Mouse (Mus musculus): ENCODE measurements around the gene Atp1b1. TPM values are rescaled to one million over a fixed set of nuclear protein-coding genes. Genes with fewer than 3 reads are reported as not detected.

Gene Atp1b1
- total and polyA plus RNA-seq, 2 experiments from 2014 or later = 175 to 308 TPM

- Histone ChIP-seq H3K4me2 (ENCODE audit: low read depth, low read length) (no peak overlapping the region), H3K36me3 (replicated peaks; ENCODE audit: control insufficient read depth, insufficient read depth, low read length) (0 out of 2 replicates have a peak, but pooled peaks cover 2% of the 10 kb centered on the region), H3K4me1 (ENCODE audit: control insufficient read depth, insufficient read depth) (peaks cover 17% of the 10 kb centered on the region), H3K9me3 (replicated peaks; ENCODE audit: control insufficient read depth, low read length) (peaks cover 6% of the 10 kb centered on the region), H3K4me3 (ENCODE audit: low read depth, low read length) (no peak overlapping the region), H3K27ac (ENCODE audit: low read depth) (peak overlapping the region; percentile 93), H3K9ac (replicated peaks; ENCODE audit: low read depth, low read length) (no peak overlapping the region), H3K27me3 (ENCODE audit: control insufficient read depth, insufficient read depth, low read length) (no peaks in the 10 kb centered on the region)
- ATAC-seq (ENCODE audit: insufficient read depth, low read depth) = no peak
- no peak for DNase-seq (ENCODE audit: low spot score)
- TF ChIP-seq EP300 (IDR thresholded peaks at IDR 0.05; ENCODE audit: low read depth) (no peak), CTCF (IDR thresholded peaks at IDR 0.05; ENCODE audit: low read depth) (no peak)
- WGBS = 67% methylated on average over 5 of the region's 5 CpGs
These were observed 51.6 kb downstream of the Atp1b1 start for GRCm38 (mm10) chr1:164406506-164406905.

GRCm38 (mm10) chr1:164405385-164405802, 52.8 kb downstream of the Atp1b1 start:
- ATAC-seq (ENCODE audit: insufficient read depth, low read depth) = peak; percentile 90
- Histone ChIP-seq H3K4me3 (ENCODE audit: low read depth, low read length) (no peak overlapping the region), H3K9ac (replicated peaks; ENCODE audit: low read depth, low read length) (no peak overlapping the region), H3K27me3 (ENCODE audit: control insufficient read depth, insufficient read depth, low read length) (no peaks in the 10 kb centered on the region), H3K4me2 (ENCODE audit: low read depth, low read length) (no peak overlapping the region), H3K4me1 (ENCODE audit: control insufficient read depth, insufficient read depth) (peaks cover 17% of the 10 kb centered on the region), H3K9me3 (replicated peaks; ENCODE audit: control insufficient read depth, low read length) (peaks cover 6% of the 10 kb centered on the region), H3K27ac (ENCODE audit: low read depth) (peak overlapping the region; percentile 93), H3K36me3 (replicated peaks; ENCODE audit: control insufficient read depth, insufficient read depth, low read length) (0 out of 2 replicates have a peak, but pooled peaks cover 2% of the 10 kb centered on the region)
- WGBS = 3% methylated on average over 5 of the region's 5 CpGs
- TF ChIP-seq CTCF (IDR thresholded peaks at IDR 0.05; ENCODE audit: low read depth) (no peak), EP300 (IDR thresholded peaks at IDR 0.05; ENCODE audit: low read depth) (peak; percentile 99)
- peak; percentile 97 for DNase-seq (ENCODE audit: low spot score)

- H3K4me1 ChIP-seq (ENCODE audit: control insufficient read depth, insufficient read depth) = no peaks in the 10 kb centered on the region; the same call in 1 of the 2 replicates
- no peak overlapping the region for H3K9ac ChIP-seq (replicated peaks; ENCODE audit: low read depth, low read length)
- H3K4me2 ChIP-seq (ENCODE audit: low read depth, low read length) = no peak overlapping the region
- no peak overlapping the region for H3K27ac ChIP-seq (ENCODE audit: low read depth)
- no peaks in the 10 kb centered on the region for H3K27me3 ChIP-seq (ENCODE audit: control insufficient read depth, insufficient read depth, low read length)
- H3K36me3 ChIP-seq (replicated peaks; ENCODE audit: control insufficient read depth, insufficient read depth, low read length) = 0 out of 2 replicates have a peak, but pooled peaks cover 2% of the 10 kb centered on the region
- DNase-seq (ENCODE audit: low spot score) = no peak
- TF ChIP-seq EP300 (IDR thresholded peaks at IDR 0.05; ENCODE audit: low read depth) = no peak
- H3K9me3 ChIP-seq (replicated peaks; ENCODE audit: control insufficient read depth, low read length) = peaks cover 6% of the 10 kb centered on the region
- no peak overlapping the region for H3K4me3 ChIP-seq (ENCODE audit: low read depth, low read length)
- no peak for ATAC-seq (ENCODE audit: insufficient read depth, low read depth)
- WGBS = 74% methylated on average over 3 of the region's 3 CpGs
These were observed 58.6 kb downstream of the Atp1b1 start for GRCm38 (mm10) chr1:164399578-164399977.

- H3K27ac ChIP-seq (ENCODE audit: low read depth) = no peak overlapping the region
- no peak for DNase-seq (ENCODE audit: low spot score)
- no peaks in the 10 kb centered on the region for H3K36me3 ChIP-seq (replicated peaks; ENCODE audit: control insufficient read depth, insufficient read depth, low read length)
- no peak overlapping the region for H3K4me2 ChIP-seq (ENCODE audit: low read depth, low read length)
- peaks cover 6% of the 10 kb centered on the region for H3K9me3 ChIP-seq (replicated peaks; ENCODE audit: control insufficient read depth, low read length)
- no peak for ATAC-seq (ENCODE audit: insufficient read depth, low read depth)
- no peak overlapping the region for H3K4me3 ChIP-seq (ENCODE audit: low read depth, low read length)
- TF ChIP-seq CTCF (IDR thresholded peaks at IDR 0.05; ENCODE audit: low read depth) = no peak
- TF ChIP-seq EP300 (IDR thresholded peaks at IDR 0.05; ENCODE audit: low read depth) = peak; percentile 20; the same call in 1 of the 2 replicates
- H3K4me1 ChIP-seq (ENCODE audit: control insufficient read depth, insufficient read depth) = no peaks in the 10 kb centered on the region
- no peak overlapping the region for H3K9ac ChIP-seq (replicated peaks; ENCODE audit: low read depth, low read length)
- 36% methylated on average over 4 of the region's 4 CpGs for whole genome bisulfite sequencing
- no peaks in the 10 kb centered on the region for H3K27me3 ChIP-seq (ENCODE audit: control insufficient read depth, insufficient read depth, low read length)
These were observed 60.5 kb downstream of the Atp1b1 start for GRCm38 (mm10) chr1:164397672-164398071.

- H3K36me3 ChIP-seq (replicated peaks; ENCODE audit: control insufficient read depth, insufficient read depth, low read length) = no peaks in the 10 kb centered on the region
- H3K9ac ChIP-seq (replicated peaks; ENCODE audit: low read depth, low read length) = no peak overlapping the region
- no peak overlapping the region for H3K4me2 ChIP-seq (ENCODE audit: low read depth, low read length)
- no peak for DNase-seq (ENCODE audit: low spot score)
- H3K4me1 ChIP-seq (ENCODE audit: control insufficient read depth, insufficient read depth) = peaks cover 4% of the 10 kb centered on the region; the same call in 1 of the 2 replicates
- no peaks in the 10 kb centered on the region for H3K9me3 ChIP-seq (replicated peaks; ENCODE audit: control insufficient read depth, low read length)
- no peak overlapping the region for H3K27ac ChIP-seq (ENCODE audit: low read depth)
- ATAC-seq (ENCODE audit: insufficient read depth, low read depth) = no peak
- TF ChIP-seq EP300 (IDR thresholded peaks at IDR 0.05; ENCODE audit: low read depth) (no peak), CTCF (IDR thresholded peaks at IDR 0.05; ENCODE audit: low read depth) (no peak)
- 73% methylated on average over 6 of the region's 6 CpGs for WGBS
- H3K27me3 ChIP-seq (ENCODE audit: control insufficient read depth, insufficient read depth, low read length) = no peaks in the 10 kb centered on the region
- no peak overlapping the region for H3K4me3 ChIP-seq (ENCODE audit: low read depth, low read length)
These were observed 62.9 kb downstream of the Atp1b1 start for GRCm38 (mm10) chr1:164395131-164395780.
